Mouse (Mus musculus): ENCODE measurements at regions not wholly inside any gene's neighbourhood (a gene's known extent, or its start where the extent isn't known, plus 50 kb on each side); places are given as distances from the start of the nearest gene placed in this dataset.
"Not testable (repeated sequence)": the region's sequence is repeated elsewhere in the genome, so short reads cannot be mapped to it uniquely, and the experiment has no call there.

DNA sequence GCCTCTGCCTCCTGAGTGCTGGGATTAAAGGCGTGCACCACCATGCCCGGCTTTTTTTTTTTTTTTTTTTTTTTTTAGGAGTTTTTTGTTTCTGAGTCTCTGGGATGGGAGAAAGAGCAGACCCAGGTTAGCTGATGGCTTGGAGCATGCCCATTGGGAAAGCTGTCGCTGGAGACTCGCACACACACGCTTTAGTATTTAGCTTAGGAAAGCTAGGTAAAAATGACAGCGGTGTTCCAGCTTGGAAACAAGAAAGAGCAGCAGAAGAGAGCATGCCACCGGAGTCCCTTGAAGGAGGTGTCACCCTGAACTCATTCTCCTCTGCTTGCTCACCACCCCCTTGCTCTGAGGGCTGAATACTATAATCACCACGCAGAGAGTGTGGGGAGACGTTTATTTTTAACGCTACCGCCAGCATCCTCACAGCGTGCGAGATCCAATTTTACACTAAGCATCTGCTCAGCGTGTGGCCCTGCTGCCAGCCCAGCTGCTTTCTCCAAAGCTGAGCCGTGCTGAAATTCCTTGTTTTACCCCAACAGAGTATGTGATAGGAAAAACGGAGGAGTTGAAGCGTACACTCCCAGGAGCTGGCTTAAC is 95.9 kb upstream of the Map3k1 start:
- DNase-seq (ENCODE audit: extremely low read depth, insufficient read length, low spot score): no peak

DNA sequence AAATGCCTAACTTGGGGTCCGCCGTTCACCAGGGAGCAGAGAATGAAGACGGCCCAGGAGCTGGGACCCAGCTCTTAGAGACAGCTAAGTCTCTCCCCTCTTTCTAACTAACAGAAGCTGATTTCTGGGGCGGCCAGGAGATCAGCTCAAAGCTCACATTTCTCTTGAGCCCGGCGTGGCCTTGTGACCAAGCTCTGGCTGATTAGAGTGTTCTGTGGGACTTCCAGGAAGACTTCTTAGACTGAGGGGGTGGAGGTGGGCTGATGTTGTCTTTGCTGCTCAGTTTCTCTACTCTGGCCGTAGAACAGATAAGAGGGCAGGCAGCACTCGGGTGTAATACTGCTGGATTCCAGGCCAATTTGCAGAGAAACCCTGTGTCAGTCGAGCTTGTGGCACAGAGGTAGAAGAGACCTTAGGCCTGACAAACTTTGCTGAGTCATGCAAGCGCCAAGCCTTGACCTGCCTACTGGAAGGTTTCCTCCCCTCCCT is 96.5 kb upstream of the Map3k1 start:
- DNase-seq (ENCODE audit: extremely low read depth, insufficient read length, low spot score): no peak

DNA sequence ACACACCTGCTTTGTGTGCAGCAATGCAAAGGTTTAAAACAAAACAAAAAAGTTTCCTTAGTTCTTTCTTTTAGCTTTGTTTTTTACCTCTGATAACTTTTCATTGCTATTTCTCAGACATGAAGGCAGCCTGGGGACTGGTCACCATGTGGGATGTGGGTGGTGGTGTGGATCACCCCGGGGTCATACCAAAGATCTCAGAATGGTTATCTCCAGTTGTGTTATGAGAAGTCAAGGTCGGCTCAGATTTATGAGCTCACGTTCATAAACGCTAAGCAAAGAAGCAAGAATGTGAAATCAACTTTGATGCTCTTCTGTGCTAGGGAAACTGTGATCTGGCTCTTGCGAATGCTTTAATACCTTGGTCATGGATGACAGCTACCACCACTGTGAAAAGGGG is 102.3 kb upstream of the Map3k1 start:
- no peak for DNase-seq (ENCODE audit: extremely low read depth, insufficient read length, low spot score)

DNA sequence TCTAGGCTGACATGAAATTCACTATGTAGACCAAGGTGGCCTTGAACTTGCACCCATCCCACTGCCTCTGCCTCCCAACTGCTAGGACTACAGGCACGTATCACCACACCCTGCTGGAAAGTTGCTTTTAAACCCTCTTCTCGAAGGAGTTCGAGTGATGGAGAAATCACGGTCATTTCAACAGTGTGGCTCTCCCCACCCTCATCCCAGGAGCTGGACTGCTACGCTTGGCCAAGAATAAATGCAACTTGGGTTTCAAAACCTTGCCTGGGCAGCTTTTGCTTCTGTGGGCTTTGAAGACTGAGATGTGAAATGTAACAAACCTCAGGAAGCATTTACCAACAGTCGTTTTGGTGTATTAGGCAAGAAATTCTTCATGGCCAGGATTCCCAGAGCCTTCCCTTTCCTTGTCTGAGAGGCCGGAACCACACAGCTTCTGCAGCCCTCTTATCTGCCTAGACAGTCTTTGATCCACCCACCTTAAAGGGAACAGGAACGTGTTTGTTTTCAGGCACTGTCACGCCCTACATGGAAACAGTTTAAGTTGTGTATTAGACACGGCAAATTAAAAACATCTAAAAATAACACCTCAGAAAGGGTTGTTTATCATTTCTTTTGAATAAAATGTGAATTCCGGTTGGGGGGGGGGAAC is 103.0 kb upstream of the Map3k1 start:
- no peak for DNase-seq (ENCODE audit: extremely low read depth, insufficient read length, low spot score)

DNA sequence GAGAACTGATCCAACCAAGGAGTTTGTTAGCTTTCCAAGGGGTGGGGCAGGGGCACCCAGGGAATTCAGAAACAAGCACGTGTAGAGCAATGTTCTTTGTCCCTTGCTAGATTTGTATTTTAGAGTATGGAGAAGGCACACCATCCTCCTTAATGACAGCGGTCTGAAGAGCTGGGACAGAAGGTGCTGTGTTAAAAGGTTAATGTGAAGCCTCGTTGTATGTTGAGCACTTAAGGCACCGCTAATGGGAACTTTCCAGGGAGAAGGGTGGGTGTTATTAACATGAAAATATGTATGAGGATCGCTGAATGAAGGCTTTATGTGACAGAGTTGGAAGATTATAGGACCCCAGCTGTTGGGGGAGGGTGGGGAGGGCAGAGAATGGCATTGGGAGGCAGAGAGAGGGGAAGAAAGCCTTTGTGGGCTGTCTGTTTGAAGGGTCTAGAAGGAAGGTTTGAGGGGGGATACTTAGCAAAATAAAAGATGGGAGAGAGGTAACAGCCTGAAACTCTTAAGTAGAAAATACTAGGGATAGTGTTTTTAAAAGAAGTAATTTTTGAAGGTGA is 105.6 kb upstream of the Map3k1 start:
- no peak for DNase-seq (ENCODE audit: extremely low read depth, insufficient read length, low spot score)

DNA sequence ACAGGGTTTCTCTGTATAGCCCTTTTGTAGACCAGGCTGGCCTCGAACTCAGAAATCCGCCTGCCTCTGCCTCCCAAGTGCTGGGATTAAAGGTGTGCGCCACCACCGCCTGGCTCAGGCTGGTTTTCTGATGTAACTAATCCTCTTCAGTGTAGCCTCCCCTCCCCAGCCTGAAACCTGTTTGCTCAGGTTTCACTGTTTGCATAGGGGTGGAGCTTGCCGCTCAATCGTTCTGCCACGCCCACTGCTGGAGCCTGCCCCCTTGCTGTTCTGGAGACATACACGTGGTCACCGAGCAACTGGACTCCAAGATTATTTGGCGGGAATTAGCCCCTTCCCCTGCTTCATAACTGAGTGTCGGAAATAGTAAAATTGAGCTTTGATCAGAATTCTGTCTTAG is 110.6 kb upstream of the Map3k1 start:
- DNase-seq (ENCODE audit: extremely low read depth, insufficient read length, low spot score): not testable (repeated sequence)

DNA sequence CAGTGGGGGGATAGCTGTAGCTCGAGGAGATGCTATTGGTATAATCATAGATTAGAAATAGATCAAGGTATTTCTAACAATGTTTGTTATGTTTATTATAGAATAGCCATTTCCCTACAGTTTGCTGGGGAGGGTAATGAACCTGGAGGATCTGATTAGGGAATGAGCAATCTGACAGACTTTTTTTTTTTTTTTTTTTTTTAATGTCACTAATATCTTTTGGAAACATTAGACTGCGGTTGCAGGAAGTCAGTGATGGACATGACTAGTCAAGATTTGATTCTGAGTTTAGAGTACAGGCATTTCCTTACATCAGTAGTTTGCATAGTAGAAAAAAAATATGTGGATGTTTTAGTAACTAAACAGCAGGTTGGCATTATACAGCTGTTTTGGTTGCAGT is 111.7 kb upstream of the Map3k1 start:
- DNase-seq (ENCODE audit: extremely low read depth, insufficient read length, low spot score): no peak

DNA sequence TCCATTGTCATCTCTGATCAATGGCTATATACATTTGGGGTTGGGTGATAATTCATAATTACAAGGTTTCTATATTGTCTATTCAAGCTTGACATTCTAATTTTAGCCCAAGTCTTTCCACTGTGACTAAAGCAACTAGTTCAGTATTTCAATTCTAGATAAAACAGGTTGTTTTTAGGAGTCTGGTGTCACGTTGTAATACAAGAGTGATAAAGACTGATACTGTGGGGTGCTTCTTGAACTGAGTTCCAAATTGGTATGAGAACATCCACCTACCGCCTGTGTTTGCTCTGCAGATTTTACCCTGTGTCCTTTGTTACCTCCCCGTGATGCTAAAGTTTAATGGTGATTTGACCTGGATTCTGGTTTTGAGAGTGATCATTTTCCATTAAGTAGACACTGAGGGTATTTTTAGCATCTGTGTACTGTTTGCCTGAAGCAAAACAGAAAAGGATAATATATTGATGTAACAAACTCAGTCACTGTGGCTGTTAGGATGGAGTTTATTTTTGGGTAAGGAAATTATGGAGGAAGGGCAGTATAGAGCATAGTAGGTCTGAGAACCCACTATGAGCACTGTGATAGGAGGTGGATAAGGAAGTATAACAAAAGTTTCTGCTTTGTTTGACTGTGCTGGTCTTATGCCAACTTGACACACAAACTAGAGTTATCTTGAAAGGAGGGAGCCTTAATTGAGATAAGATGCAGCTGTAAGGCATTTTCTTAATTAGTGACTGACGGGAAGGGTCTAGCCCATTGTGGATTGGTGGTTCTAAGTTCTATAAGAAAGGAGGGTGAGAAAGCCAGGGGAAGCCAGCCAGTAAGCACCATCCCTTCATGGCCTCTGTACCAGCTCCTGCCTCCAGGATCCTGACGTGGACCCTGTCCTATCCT is 112.6 kb upstream of the Map3k1 start:
- DNase-seq (ENCODE audit: extremely low read depth, insufficient read length, low spot score): no peak

DNA sequence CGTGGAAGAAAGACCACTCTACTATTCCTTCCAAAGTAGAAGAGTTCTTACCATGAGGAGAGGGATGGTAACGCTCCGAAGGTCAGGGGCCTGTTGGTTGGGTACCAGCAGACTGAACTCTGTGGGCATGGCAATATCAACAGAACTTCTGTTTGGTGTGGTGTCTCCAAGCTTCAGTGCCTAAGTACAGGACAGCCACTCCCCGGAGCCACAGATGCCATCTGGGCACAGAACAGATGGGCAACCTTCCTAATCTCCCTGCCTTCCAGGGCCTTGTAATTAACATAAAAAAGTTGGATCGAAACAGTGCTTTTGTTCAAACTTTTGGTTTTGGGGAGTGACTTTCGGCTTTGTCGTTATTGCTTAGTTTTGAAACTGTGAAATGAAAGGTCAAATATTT is 116.6 kb upstream of the Map3k1 start:
- DNase-seq (ENCODE audit: extremely low read depth, insufficient read length, low spot score): no peak

DNA sequence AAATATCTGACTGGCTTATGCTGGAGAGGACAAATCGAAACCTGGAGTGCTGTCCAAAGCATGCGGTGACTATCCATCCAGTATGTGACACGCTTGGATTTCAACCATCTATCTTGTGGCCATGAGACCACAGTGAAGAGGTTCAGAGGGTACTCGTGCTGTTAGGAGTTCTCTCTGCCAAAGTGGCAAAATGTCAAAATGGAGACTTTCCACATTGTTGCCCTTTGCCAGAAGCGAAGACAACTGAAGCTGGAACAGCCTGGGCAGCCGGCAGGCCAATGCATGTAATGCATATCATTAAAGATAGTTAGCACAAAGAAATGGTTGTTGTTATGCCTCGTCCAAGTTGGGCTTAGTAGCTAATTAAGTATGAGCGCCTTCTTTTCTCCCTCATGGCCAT is 118.0 kb upstream of the Map3k1 start:
- DNase-seq (ENCODE audit: extremely low read depth, insufficient read length, low spot score): no peak

DNA sequence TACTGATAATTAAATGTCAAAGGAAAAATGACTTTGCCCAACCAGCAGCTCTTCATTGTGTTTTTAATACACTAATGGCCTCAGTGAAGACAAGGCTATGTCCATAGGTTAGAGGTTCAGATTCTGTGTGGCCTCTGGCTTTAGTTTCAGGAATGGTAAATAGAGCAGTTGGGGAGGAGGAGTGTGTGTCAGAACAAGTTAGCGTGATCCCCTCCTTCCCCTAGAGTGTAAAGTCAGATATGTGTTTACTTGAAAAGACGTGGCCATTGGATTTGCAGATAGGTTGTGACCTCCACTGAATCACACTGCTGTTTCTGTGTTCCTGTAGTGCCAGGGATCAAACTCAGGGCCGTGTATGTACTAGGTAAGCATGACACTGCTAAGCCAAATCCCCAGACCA is 118.7 kb upstream of the Map3k1 start:
- no peak for DNase-seq (ENCODE audit: extremely low read depth, insufficient read length, low spot score)

DNA sequence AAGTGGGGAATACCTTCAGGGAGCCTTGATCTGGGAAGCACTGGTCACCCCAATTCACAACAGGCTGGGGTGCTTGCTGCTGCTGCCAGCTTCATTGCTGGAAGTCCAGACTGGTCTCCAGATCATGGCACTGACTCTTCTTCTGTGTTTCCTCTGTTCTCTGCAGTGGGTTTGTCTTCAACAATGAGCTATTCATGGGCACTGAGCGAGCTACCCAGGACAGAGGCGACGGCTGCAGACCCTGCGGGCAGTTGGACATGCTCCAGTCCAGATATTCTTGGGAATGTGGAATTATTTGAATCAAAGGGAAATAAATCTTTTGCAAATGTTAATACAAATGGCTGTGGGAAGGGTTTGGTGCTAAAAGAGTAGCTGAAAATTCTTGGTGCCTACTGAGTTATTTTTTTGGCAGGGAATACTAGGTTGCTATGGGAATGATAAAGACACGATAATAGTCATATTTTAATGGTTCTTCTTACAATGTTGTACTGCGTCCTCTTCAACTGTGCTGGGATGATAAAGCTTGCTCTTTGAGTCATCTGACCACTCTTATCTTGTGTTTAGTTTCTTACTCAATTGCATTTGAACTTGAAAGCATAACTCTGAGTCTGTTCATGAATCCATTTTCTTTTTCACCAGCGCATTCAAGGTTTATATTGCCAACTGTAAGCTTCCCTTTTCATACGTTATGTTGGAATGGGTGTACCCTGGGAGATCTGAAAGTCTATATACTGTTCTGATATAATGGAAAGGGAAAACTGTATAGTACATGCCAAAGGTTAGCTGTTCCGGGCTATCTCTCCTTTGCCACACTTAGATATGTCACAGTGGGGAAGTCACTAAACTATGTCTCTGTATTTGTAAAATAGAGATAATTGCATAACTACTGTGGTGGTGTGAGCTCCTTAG is 120.1 kb upstream of the Map3k1 start:
- no peak for DNase-seq (ENCODE audit: extremely low read depth, insufficient read length, low spot score)

DNA sequence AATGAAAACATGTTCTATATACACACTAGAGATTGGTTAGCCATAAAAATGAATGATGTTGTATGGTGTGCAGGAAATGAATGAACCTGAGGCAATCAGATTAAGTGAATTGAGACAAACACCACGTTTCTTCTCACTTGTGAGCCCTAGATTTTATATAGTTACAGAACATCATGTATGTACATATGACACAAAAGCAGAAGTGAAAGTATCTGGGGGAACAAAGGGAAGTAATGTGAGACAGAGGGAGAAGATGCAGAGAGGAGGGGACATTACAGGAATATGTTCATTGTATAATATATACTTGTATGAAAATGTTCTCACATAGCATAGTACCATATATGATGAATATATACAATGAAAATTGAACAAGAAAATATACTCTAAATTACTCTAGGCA is 121.1 kb upstream of the Map3k1 start:
- DNase-seq (ENCODE audit: extremely low read depth, insufficient read length, low spot score): no peak

DNA sequence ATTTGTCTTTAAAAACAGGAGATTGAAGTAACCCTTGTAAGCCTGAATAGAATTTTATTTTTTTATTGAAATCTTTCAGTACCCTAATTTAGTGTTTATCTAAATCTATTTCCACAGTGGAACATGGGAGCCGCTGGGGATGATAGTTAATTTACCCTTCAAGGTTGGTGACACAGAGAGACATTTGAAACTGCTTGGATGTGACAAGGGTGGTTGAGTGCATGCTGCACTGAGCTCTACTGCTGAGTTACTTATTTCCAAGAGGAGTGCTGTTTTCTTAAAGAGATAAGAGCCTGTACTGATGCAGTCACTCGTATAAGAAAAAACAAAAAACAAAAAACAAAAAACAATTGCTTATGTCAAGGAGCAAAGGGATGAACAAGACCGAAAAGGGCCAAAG is 123.7 kb upstream of the Map3k1 start:
- no peak for DNase-seq (ENCODE audit: extremely low read depth, insufficient read length, low spot score)

DNA sequence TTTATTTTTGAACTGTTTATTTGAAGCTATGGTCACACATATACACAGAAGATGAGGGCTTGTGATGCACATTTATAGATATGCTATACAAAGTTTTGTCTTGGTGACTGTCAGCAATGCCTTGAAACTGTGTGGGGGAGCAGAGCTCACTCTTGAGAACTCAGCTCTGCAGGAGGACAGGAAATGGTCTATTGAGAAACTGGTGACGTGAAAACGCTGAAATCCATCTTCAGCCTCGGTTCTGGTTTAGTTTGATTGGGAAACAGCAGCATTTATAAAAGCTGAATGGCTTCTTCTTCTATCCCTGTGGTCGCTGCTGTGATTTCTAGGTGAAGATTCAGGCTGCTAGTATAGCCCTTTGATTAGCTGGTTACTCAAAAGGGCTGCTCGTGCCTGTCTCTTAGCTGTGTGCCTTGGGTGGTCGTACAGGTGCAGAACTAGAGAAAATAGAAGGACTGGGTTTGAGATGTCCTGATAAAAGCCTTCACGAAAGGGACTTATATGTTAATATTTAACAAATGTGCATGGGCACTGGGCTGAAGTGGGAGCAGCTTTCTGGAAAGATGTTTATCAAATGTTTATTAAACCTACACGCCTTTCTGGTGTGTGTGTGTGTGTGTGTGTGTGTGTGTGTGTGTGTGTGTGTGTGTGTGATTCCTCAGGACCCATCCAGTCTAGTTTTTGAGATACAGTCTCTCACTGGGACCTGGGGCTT is 124.9 kb upstream of the Map3k1 start:
- no peak for DNase-seq (ENCODE audit: extremely low read depth, insufficient read length, low spot score)

DNA sequence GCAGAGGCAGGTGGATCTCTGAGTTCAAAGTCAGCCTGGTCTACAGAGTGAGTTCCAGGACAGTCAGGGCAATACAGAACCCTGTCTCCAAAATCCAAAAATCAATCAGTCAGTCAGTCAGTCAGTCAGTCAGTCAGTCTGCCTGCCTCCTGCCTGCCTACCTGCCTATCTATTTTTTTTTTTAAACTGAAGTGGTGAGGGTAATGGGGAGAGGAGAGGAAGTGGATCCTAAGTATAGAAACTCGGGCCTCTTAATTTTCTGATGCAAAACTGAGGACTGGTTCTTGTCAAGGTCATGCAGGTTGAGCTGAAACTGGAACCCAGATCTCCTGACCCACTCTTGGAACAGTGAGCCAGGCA is 126.9 kb upstream of the Map3k1 start:
- no peak for DNase-seq (ENCODE audit: extremely low read depth, insufficient read length, low spot score)

DNA sequence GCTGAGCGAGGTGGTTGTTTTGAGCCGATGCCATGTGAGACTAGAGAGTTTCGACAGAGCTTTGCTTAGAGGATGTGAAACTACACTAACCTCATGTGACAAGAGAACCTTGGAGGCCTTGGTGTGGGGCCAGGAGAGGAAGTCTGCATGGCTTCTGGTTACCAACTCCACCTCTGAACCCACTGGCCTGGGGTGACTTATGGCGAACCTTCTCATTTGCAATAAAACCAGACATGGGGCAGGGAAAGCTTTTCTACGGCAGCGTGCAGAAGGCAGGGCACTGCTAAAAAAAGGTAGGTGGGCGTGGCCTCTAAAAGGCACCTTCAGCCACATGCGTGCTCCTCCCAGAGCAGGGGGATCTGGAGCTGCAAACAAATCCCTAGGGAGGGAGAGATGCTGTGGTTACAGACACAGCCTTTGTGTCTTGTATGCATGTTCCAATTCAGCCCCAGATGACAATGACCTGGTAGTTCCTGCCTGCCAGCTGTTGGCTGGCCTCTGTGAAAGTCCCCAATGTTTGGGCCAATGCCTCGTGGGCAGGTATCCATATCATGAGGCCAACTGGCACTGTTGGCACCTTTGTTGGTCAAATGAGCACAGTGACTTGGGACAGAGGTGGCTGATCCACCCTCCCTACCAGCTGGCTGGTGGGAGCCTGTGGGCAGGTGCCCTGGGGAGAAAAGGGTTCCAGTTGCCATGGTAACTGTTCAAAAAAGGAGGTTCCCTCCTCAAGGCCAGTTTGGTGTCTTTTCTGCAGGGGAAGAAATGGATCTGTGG is 127.5 kb upstream of the Map3k1 start:
- DNase-seq (ENCODE audit: extremely low read depth, insufficient read length, low spot score): no peak

DNA sequence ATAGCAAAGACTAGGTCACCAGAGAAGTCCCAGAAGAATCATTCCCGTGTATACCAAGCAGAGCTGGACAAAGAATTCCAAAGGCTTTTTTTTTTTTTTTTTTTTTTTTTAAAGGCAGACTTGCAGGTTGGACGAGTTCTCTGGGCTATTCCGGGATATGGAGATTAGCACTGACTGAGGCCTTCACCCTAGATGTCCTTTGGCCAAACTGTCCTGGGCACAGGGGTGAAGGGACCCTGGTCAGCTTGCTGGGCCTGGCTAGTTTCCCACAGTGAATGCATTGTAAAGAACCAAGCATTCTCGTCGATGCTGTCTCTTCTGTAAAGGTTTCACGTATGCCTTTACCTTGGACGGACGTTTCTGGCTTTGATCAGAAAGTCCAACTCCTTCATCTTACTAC is 128.2 kb upstream of the Map3k1 start:
- DNase-seq (ENCODE audit: extremely low read depth, insufficient read length, low spot score): no peak

DNA sequence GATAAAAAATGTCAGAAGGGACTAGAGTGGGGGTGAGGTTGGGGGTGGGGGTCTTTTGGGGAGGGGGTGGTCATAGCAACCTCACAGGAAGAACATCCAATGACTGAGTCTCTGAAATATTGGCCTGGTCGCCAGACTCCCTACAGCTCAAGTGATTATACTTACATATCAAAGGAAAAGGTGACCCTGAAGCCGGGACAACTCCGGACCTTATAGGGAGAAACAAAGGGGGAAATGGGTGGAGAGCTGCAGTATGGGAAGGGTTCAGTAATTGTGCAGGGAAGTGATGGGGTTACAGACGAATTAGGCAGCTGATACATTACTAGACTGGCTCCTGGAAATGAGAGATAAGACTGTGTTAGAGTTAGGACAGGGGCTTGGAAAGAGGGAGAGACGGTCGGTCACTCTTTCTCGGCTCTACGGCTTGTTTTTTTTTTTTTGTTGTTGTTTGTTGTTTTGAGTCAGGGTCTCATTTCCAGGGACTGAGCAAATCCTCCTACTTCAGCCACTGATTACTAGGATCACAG is 130.2 kb upstream of the Map3k1 start:
- DNase-seq (ENCODE audit: extremely low read depth, insufficient read length, low spot score): no peak

Measured in 3134 (cell line).